Mouse (Mus musculus): ENCODE results near the gene Sp100. TPM values are rescaled to one million over a fixed set of nuclear protein-coding genes. Genes with fewer than 3 reads are reported as not detected.
"Not testable (repeated sequence)": the region's sequence is repeated elsewhere in the genome, so short reads cannot be mapped to it uniquely, and the experiment has no call there.

Gene Sp100
- polyA plus RNA-seq (2015; fragmentation: Nextera tagmentation; extraction: Ambion mirVana): 0.33 TPM in 1 of 2 replicates, not detected in the other

DNA sequence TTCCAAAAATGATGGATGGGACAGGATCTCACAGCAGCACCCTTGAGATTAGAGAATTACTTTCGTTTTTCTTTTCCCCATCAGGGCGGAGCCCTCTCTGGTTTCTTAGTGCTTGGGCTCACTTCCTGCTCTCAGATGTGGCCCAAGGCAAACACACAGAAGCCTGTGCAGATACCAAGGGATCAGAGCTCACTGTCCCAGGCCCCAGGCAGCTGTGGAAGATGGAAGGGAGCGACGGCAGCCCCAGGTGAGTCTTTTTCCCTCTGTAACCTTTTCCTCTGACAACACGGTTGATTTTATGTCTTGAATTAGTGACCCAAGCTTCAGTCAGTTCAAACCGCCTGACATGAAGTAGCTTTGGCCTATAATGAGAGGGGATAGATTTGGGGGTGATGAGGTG, at the start of gene Sp100:
Gene Sp100, plus strand, starts transcription at position 108 of the 400 bp plus-strand sequence.
- WGBS: 84% methylated on average over 6 of the region's 6 CpGs
- H3K27ac ChIP-seq (ENCODE audit: low read length); H3K9me3 ChIP-seq (replicated peaks; ENCODE audit: control insufficient read depth, low read length, poor library complexity, severe bottlenecking); H3K9ac ChIP-seq (ENCODE audit: low read depth, low read length); H3K36me3 ChIP-seq (ENCODE audit: control insufficient read depth, insufficient read depth, low read length); H3K4me2 ChIP-seq (ENCODE audit: low read length); H3K4me1 ChIP-seq (ENCODE audit: control insufficient read depth, insufficient read depth, low read length); ATAC-seq; H3K27me3 ChIP-seq (ENCODE audit: control insufficient read depth, insufficient read depth, low read depth, low read length); H3K4me3 ChIP-seq (ENCODE audit: low read depth, low read length): not testable (repeated sequence)

DNA sequence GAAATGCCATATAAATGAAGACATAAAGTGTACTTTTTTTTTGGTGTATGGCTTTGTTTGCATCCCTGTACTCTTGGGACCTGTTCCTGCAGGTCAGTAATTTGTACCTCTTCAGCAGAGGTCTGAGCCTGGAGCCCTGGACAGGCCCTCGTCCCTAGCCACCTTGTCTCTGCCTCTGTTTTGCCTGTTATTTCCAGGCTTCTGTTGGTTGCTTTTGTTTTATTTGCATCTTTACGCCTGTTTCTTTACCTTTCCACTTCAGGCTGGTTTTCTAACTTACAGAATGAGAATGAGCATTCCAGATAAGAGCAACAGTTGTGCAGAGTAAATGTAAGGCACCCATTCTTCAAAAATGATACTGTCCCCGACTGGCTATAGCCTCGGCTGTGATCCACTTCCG, 49.7 kb upstream of the Sp100 start, which contains the start of gene Sp140:
Gene Sp140, plus strand, starts transcription at position 301 of the 400 bp plus-strand sequence.
- not testable (repeated sequence) for ATAC-seq; H3K27ac ChIP-seq (ENCODE audit: low read length); H3K4me2 ChIP-seq (ENCODE audit: low read length)

DNA sequence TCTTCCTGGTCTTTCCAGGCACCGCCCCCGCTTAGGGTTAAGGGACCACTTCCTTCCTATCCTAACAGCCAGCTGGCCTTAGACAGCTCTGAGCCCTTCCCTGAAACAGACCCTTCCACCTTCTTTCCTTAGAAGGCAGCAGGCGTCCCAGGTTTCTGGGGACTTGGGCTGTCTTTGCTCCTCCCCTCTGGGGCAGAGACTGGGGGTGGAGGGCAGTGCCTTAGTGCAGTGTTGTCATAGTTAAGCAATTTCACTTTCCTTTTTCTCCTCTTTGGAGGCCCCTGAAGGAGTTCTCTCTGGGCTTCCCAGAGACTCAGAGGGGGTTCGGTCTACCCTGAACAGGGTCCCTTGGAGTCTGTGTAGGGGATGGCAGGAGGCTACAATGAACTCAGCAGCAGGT, 49.0 kb upstream of the Sp100 start:
- not testable (repeated sequence) for H3K36me3 ChIP-seq (ENCODE audit: control insufficient read depth, insufficient read depth, low read length); H3K4me3 ChIP-seq (ENCODE audit: low read depth, low read length); H3K4me2 ChIP-seq (ENCODE audit: low read length); H3K4me1 ChIP-seq (ENCODE audit: control insufficient read depth, insufficient read depth, low read length); H3K9ac ChIP-seq (ENCODE audit: low read depth, low read length); H3K27me3 ChIP-seq (ENCODE audit: control insufficient read depth, insufficient read depth, low read depth, low read length); H3K9me3 ChIP-seq (replicated peaks; ENCODE audit: control insufficient read depth, low read length, poor library complexity, severe bottlenecking); ATAC-seq; H3K27ac ChIP-seq (ENCODE audit: low read length)
- WGBS: 69% methylated on average over 4 of the region's 4 CpGs

More for the DNA sequence above, 49.7 kb upstream of the Sp100 start, which contains the start of gene Sp140:
- H3K27me3 ChIP-seq (ENCODE audit: control insufficient read depth, insufficient read depth, low read depth, low read length); H3K9me3 ChIP-seq (replicated peaks; ENCODE audit: control insufficient read depth, low read length, poor library complexity, severe bottlenecking); H3K4me3 ChIP-seq (ENCODE audit: low read depth, low read length); H3K36me3 ChIP-seq (ENCODE audit: control insufficient read depth, insufficient read depth, low read length); H3K9ac ChIP-seq (ENCODE audit: low read depth, low read length); H3K4me1 ChIP-seq (ENCODE audit: control insufficient read depth, insufficient read depth, low read length): not testable (repeated sequence)
- WGBS: no CpG with 5 or more reads among the region's 5 CpGs

DNA sequence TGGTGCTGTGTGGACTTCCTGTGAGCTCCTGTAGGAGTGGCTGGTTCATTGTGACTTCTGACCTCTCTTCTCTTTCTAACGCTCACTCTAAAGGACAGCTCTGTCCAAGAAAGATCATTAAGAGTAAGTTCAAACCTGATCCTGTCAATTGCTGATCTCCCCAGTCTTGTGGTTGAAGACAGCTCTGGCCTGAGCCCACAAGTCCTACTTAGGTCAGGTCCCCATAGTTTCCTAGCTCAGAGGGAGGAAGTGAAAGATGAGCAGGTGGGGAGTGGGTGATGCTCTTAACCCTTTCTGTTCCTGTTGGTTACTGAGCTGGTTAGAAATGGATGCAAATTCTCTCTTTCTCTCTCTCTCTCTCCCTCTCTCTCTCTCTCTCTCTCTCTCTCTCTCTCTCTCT, 45.4 kb upstream of the Sp100 start:
- H3K9me3 ChIP-seq (replicated peaks; ENCODE audit: control insufficient read depth, low read length, poor library complexity, severe bottlenecking); H3K27ac ChIP-seq (ENCODE audit: low read length); H3K9ac ChIP-seq (ENCODE audit: low read depth, low read length); H3K4me2 ChIP-seq (ENCODE audit: low read length); H3K27me3 ChIP-seq (ENCODE audit: control insufficient read depth, insufficient read depth, low read depth, low read length); H3K36me3 ChIP-seq (ENCODE audit: control insufficient read depth, insufficient read depth, low read length); H3K4me3 ChIP-seq (ENCODE audit: low read depth, low read length); H3K4me1 ChIP-seq (ENCODE audit: control insufficient read depth, insufficient read depth, low read length); ATAC-seq: not testable (repeated sequence)
- WGBS: no CpG with 5 or more reads among the region's 1 CpGs

DNA sequence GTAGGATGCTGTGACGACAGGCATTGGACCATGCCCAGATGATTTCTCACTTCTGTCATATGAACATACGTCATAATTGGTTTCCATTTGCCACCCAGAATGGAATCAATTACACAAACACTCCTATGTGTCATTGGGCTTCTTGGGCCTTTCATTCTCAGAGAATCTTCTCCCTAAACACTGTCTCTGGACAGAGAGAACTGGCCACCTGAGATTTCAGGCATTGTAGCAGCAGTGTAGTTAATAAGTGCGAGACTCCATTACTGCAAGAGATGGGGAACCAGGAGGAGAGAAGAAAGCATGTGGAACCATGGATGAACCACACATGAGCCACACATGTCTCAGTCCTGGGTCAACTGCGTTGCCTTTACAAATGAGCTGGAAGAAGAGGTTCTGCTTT, 41.4 kb upstream of the Sp100 start:
- H3K27ac ChIP-seq (ENCODE audit: low read length); H3K4me1 ChIP-seq (ENCODE audit: control insufficient read depth, insufficient read depth, low read length); H3K36me3 ChIP-seq (ENCODE audit: control insufficient read depth, insufficient read depth, low read length); ATAC-seq; H3K4me2 ChIP-seq (ENCODE audit: low read length); H3K4me3 ChIP-seq (ENCODE audit: low read depth, low read length); H3K9ac ChIP-seq (ENCODE audit: low read depth, low read length); H3K27me3 ChIP-seq (ENCODE audit: control insufficient read depth, insufficient read depth, low read depth, low read length); H3K9me3 ChIP-seq (replicated peaks; ENCODE audit: control insufficient read depth, low read length, poor library complexity, severe bottlenecking): not testable (repeated sequence)
- 95% methylated on average over 3 of the region's 4 CpGs for WGBS

DNA sequence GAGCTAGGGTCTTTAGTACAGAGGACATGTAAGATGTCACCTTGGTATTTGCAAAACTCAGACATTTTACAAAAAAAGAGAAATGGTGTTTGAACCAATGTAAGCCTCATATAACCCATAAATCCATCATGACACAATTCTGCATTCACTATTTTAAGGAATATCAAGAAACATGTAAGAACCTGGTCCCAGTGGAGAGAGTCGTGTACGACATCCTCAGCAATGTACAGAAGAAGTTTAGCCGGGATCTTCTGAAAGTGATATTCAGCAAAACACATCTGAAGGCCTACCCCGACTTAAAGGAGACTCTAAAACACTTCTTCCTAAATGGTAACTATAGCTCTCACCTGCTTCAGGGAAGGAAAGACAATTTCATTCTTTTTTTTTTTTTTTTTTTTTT, 39.2 kb upstream of the Sp100 start:
- H3K4me1 ChIP-seq (ENCODE audit: control insufficient read depth, insufficient read depth, low read length); H3K9ac ChIP-seq (ENCODE audit: low read depth, low read length); H3K9me3 ChIP-seq (replicated peaks; ENCODE audit: control insufficient read depth, low read length, poor library complexity, severe bottlenecking); H3K27ac ChIP-seq (ENCODE audit: low read length); H3K4me3 ChIP-seq (ENCODE audit: low read depth, low read length); H3K36me3 ChIP-seq (ENCODE audit: control insufficient read depth, insufficient read depth, low read length); H3K27me3 ChIP-seq (ENCODE audit: control insufficient read depth, insufficient read depth, low read depth, low read length); H3K4me2 ChIP-seq (ENCODE audit: low read length); ATAC-seq: not testable (repeated sequence)
- no CpG with 5 or more reads among the region's 4 CpGs for WGBS

DNA sequence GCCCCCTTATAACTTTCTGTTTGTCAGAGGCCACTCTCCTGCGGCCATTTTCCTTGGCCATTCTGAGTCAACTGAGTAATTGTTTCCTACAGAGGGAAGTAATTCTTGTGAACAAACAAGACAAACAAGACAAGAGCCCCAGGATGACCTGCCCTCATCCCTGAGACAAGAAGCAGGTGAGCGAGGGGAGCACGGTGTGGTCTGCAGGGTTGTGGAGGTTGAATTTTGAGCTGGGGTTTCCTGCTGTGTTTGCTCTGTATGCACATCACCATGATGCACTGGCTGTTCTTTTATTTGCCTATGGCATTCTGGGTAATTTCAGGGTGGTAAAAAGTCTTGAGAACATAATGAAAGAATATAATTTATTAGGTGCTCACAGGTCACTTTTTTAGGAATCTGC, 34.7 kb upstream of the Sp100 start:
- not testable (repeated sequence) for H3K27ac ChIP-seq (ENCODE audit: low read length); H3K4me3 ChIP-seq (ENCODE audit: low read depth, low read length); H3K9ac ChIP-seq (ENCODE audit: low read depth, low read length); H3K4me2 ChIP-seq (ENCODE audit: low read length); ATAC-seq; H3K4me1 ChIP-seq (ENCODE audit: control insufficient read depth, insufficient read depth, low read length); H3K36me3 ChIP-seq (ENCODE audit: control insufficient read depth, insufficient read depth, low read length); H3K9me3 ChIP-seq (replicated peaks; ENCODE audit: control insufficient read depth, low read length, poor library complexity, severe bottlenecking); H3K27me3 ChIP-seq (ENCODE audit: control insufficient read depth, insufficient read depth, low read depth, low read length)
- 97% methylated on average over 3 of the region's 3 CpGs for WGBS

DNA sequence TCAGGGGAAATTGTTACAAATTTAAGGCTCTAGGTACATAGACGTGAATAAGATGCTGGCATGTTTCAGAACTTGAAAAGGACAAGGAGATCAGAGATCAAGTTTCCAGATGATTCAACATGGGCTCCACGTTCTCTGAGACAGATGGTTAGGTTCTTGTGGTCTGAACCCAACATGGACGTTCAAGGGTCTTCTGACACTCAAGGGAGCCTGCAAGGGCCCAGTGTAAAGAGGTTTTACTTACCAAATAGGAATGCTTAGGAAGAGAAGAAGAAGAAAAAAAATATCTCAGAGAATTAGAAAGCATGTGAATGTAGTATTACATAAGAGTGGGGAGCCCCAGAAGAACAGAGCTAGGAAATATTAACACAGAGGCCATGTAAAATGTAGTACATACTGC, 34.0 kb upstream of the Sp100 start:
- 61% methylated on average over 3 of the region's 3 CpGs for WGBS

DNA sequence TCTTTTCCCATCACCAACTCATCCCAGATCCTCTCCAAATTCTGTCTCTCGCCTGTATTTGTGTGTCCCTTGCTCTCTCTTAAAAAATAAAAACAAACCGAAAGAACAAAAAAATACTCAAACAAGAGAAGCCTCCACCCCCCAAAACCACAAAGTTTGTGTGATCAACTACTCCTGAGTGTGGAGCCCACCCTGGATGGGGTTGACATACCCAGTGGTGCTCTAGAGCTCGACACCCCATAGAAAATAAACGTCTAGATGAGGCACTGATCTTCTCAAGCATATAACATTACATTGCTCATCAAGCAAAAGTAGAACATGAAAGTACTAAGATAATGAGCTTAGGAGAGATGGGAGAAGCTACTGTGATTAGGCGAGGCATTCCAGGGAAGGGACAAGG, 32.6 kb upstream of the Sp100 start:
- H3K4me1 ChIP-seq (ENCODE audit: control insufficient read depth, insufficient read depth, low read length); H3K9me3 ChIP-seq (replicated peaks; ENCODE audit: control insufficient read depth, low read length, poor library complexity, severe bottlenecking); H3K4me2 ChIP-seq (ENCODE audit: low read length); H3K9ac ChIP-seq (ENCODE audit: low read depth, low read length); H3K27ac ChIP-seq (ENCODE audit: low read length); ATAC-seq; H3K4me3 ChIP-seq (ENCODE audit: low read depth, low read length); H3K36me3 ChIP-seq (ENCODE audit: control insufficient read depth, insufficient read depth, low read length); H3K27me3 ChIP-seq (ENCODE audit: control insufficient read depth, insufficient read depth, low read depth, low read length): not testable (repeated sequence)
- 63% methylated on average over 4 of the region's 5 CpGs for WGBS

More for the DNA sequence above, 34.0 kb upstream of the Sp100 start:
- not testable (repeated sequence) for H3K9me3 ChIP-seq (replicated peaks; ENCODE audit: control insufficient read depth, low read length, poor library complexity, severe bottlenecking); H3K4me3 ChIP-seq (ENCODE audit: low read depth, low read length); H3K4me1 ChIP-seq (ENCODE audit: control insufficient read depth, insufficient read depth, low read length); H3K4me2 ChIP-seq (ENCODE audit: low read length); H3K27ac ChIP-seq (ENCODE audit: low read length); H3K9ac ChIP-seq (ENCODE audit: low read depth, low read length); H3K27me3 ChIP-seq (ENCODE audit: control insufficient read depth, insufficient read depth, low read depth, low read length); ATAC-seq; H3K36me3 ChIP-seq (ENCODE audit: control insufficient read depth, insufficient read depth, low read length)

DNA sequence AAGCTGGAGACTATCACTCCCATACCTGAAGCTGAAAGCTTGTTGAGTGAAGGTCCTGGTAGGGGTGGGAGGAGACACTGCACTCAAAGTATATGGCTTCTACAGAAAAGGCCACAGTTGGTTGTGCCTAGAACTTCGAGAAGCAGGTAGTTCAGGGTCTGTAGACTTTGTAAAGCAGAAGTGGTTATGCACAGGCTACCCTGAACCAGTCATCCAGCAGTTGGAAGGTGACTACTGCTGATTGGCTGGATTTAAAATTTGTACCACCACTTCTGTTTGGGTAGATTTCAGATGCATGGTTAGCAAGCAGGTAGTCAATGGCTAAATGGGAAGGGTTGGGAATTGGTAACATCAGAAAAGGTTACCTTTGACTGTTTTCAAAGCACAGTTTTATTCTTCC, 31.1 kb upstream of the Sp100 start:
- ATAC-seq; H3K4me1 ChIP-seq (ENCODE audit: control insufficient read depth, insufficient read depth, low read length); H3K9me3 ChIP-seq (replicated peaks; ENCODE audit: control insufficient read depth, low read length, poor library complexity, severe bottlenecking); H3K4me2 ChIP-seq (ENCODE audit: low read length); H3K36me3 ChIP-seq (ENCODE audit: control insufficient read depth, insufficient read depth, low read length); H3K4me3 ChIP-seq (ENCODE audit: low read depth, low read length); H3K9ac ChIP-seq (ENCODE audit: low read depth, low read length); H3K27me3 ChIP-seq (ENCODE audit: control insufficient read depth, insufficient read depth, low read depth, low read length); H3K27ac ChIP-seq (ENCODE audit: low read length): not testable (repeated sequence)
- WGBS: 36% methylated on average over 1 of the region's 1 CpGs

Data from midbrain, embryonic 16.5 days (tissue).